Mouse (Mus musculus) liver, adult 2 months (tissue): ENCODE results near the gene Relb. TPM values are rescaled to one million over a fixed set of nuclear protein-coding genes. Genes with fewer than 3 reads are reported as not detected.
A peak's percentile ranks its signal among the peaks of the same experiment; 100 is the strongest.

Experiments
- DNase-seq: peaks from one replicate; pipeline ENCODE4 v3.0.0-alpha.2; 2011; ENCODE audit warnings: low read depth, low spot score; ENCODE audit errors: extremely low read depth
- H3K27ac ChIP-seq: fragments of 200-500 bp; replicated peaks from 2 replicates; pipeline ENCODE4 v1.5.1; 2012; ENCODE audit warnings: low read depth, mild to moderate bottlenecking, control low read depth, inconsistent platforms, low read length; ENCODE audit not compliant: insufficient read depth
- H3K27me3 ChIP-seq: fragments of 200-500 bp; 2 replicates; pipeline ENCODE4 v1.6.1; 2012; ENCODE audit warnings: mild to moderate bottlenecking, moderate library complexity, low read length, inconsistent platforms; ENCODE audit not compliant: control insufficient read depth, insufficient read depth
- H3K36me3 ChIP-seq: fragments of 200-500 bp; 2 replicates; pipeline ENCODE4 v1.6.1; 2012; ENCODE audit warnings: low read length, inconsistent platforms; ENCODE audit not compliant: control insufficient read depth, insufficient read depth
- H3K4me1 ChIP-seq: fragments of 200-500 bp; 2 replicates; pipeline ENCODE4 v1.6.1; 2011; ENCODE audit warnings: low read length; ENCODE audit not compliant: control insufficient read depth, insufficient read depth
- H3K4me3 ChIP-seq: fragments of 200-500 bp; 2 replicates; pipeline ENCODE4 v1.5.1; 2011; ENCODE audit warnings: low read depth, mild to moderate bottlenecking, control low read depth, low read length, moderate library complexity; ENCODE audit not compliant: insufficient read depth
- H3K79me2 ChIP-seq: fragments of 200-500 bp; 2 replicates; pipeline ENCODE4 v1.6.1; 2012; ENCODE audit warnings: inconsistent platforms, mild to moderate bottlenecking, low read length, moderate library complexity; ENCODE audit not compliant: control insufficient read depth, insufficient read depth
- H3K9ac ChIP-seq: fragments of 200-500 bp; 2 replicates; pipeline ENCODE4 v1.6.1; 2012; ENCODE audit warnings: low read depth, mild to moderate bottlenecking, control low read depth, inconsistent platforms, low read length
- CTCF ChIP-seq: fragments of 200-500 bp; IDR thresholded peaks from 2 replicates; pipeline ENCODE4 v1.5.1; 2011; ENCODE audit warnings: low read depth, low read length, control low read depth
- POLR2A ChIP-seq: fragments of 200-500 bp; IDR thresholded peaks from 2 replicates; pipeline ENCODE4 v1.6.1; 2011; ENCODE audit warnings: low read length, control low read depth; ENCODE audit not compliant: insufficient read depth; ENCODE audit errors: extremely low read depth
- WGBS: fragments of 180-500 bp; shearing (Covaris S2); methylation state at CpG from one replicate; pipeline ENCODE4 v1.1.7; 2018; 5-methylcytosine and 5-hydroxymethylcytosine counted together
- polyA plus RNA-seq: library from polyadenylated mRNA; depleted of rRNA; stranded (reverse); fragments of >200 nt; gene quantifications from 2 replicates; pipeline ENCODE4 v1.2.3, GENCODE M21; 2012
- total RNA-seq: library from RNA; depleted of rRNA; stranded (reverse); fragments of >200 nt; gene quantifications from 2 replicates; pipeline ENCODE4 v1.2.3, GENCODE M21; 2014

Gene Relb
- total and polyA plus RNA-seq, 2 experiments, result 1.3 to 3.3 TPM

DNA sequence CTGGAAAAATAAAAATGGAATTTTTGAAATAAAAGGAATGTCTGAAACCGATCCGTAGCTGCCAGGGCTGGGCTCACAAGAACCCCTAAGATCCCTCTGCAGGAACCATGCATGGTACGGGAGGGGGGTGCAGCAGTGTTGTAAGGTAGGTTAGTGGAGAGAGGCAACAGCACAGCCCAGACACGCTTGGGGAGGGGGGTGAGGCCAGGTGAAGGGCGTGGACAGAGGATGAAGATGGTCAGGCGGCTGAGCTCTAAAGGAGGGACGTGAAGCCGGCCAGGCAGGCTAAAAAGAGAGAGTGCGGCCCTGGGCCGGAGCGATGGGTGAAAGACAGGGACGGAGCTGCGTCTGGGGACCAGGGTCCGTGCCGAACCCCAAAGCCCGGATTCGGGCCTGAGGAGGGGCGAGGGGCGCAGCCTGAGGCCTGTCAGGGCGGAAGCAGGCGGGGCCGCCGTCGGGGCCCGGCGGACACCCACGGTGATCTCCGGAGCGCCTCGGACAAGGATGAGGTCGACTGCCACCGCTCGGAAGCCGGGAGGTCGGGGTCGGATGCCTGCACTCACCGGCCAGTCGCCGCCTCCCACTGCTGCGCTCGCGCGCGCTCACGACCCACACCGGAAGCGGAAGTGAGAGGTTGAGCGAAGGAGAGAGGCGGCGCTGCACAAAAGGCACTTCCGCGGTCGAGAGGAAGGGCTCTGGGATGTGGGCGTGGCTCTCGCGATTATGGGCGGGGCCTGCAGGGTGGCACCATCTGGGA, 25.2 kb downstream of the Relb start, which contains the start of gene Clasrp:
Clasrp (minus strand) TSS at position 638 of the 757 bp plus-strand sequence.
- Histone ChIP-seq H3K4me1 (peaks cover 5% of the 10 kb centered on the region; the same call in 1 of the 2 replicates), H3K4me3 (peak within 1 kb of the TSS; percentile 79), H3K9ac (peak within 1 kb of the TSS; percentile 89), H3K79me2 (peaks cover 14% of the 10 kb centered on the region; the same call in 1 of the 2 replicates), H3K27me3 (no peaks in the 10 kb centered on the region), H3K27ac (peak within 1 kb of the TSS; percentile 28; the same call in 1 of the 2 replicates), H3K36me3 (no peaks in the 10 kb centered on the region)
- peak; percentile 86 for DNase-seq
- WGBS, result 1% methylated on average over 50 of the region's 57 CpGs
- TF ChIP-seq CTCF, result no peak
- peak; percentile 65 for TF ChIP-seq POLR2A

GRCm38 (mm10) chr7:19603055-19603454, 26.2 kb downstream of the Relb start:
- Histone ChIP-seq H3K36me3 (no peaks in the 10 kb centered on the region), H3K79me2 (peaks cover 14% of the 10 kb centered on the region; the same call in 1 of the 2 replicates), H3K27me3 (no peaks in the 10 kb centered on the region), H3K9ac (no peak overlapping the region), H3K4me3 (no peak overlapping the region), H3K27ac (no peak overlapping the region), H3K4me1 (peaks cover 5% of the 10 kb centered on the region; the same call in 1 of the 2 replicates)
- no peak for DNase-seq
- TF ChIP-seq POLR2A (no peak), CTCF (no peak)
- WGBS, result 81% methylated on average over 12 of the region's 12 CpGs

DNA sequence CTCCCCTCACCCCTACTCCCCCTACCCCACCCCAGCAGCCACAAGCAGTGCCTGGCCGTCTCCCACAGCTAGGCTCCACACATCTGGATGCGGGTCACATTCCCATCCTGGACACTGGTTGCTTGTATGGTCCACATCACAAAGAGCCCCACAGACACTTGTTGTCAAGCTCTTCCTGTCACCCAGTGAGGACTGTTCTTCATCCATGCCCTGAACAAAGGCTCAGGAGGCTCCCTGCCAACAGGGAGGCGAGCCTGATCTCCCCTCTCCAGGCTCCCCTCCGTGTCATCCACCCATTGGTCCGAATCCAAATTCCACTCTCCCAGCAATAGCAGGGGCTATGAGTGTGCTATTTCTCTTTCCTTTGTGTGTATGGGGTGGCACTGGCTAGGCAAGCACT, 28.7 kb downstream of the Relb start:
- TF ChIP-seq CTCF, result no peak
- no peak for TF ChIP-seq POLR2A
- no peak for DNase-seq
- Histone ChIP-seq H3K36me3 (no peaks in the 10 kb centered on the region), H3K9ac (no peak overlapping the region), H3K27ac (no peak overlapping the region), H3K4me1 (peaks cover 5% of the 10 kb centered on the region; the same call in 1 of the 2 replicates), H3K27me3 (no peaks in the 10 kb centered on the region), H3K4me3 (no peak overlapping the region), H3K79me2 (peaks cover 14% of the 10 kb centered on the region; the same call in 1 of the 2 replicates)
- WGBS, result 77% methylated on average over 5 of the region's 5 CpGs

DNA sequence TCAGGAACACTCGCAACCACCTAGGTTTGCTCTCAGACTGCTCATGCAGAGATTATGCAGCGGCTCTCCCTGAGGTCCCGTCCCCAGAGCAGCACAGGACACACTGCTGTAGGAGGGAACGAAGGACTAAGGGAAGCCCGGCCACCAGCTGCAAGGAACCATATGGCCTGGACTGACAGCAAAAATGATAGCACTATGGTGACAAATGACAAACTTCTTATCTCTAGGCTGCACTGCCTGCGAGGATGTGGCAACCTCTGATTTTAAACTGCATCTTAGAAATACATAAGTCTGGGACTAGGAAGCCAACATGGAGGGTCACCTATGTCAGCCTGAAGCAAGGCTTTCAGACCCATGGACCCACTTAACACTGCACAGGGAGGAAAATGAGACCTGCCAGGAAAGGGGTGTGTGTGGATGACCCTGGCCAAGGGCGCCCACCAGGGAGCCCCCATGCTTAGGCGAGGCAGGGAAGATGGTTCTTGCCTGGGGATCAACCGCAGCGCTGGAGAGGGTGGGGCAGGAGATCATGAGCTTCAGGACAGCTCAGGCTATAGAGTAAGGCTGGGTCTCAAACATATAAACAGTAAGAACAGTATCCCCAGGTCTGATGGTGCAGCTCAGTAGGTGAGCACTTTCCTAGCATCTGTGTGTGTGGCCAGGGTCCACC, 36.0 kb downstream of the Relb start:
- H3K4me1 ChIP-seq, result no peaks in the 10 kb centered on the region
- H3K36me3 ChIP-seq, result no peaks in the 10 kb centered on the region
- no peak for TF ChIP-seq CTCF
- TF ChIP-seq POLR2A, result no peak
- DNase-seq, result no peak
- WGBS, result 91% methylated on average over 10 of the region's 10 CpGs
- no peak overlapping the region for H3K27ac ChIP-seq
- H3K27me3 ChIP-seq, result no peaks in the 10 kb centered on the region
- no peak overlapping the region for H3K4me3 ChIP-seq
- no peak overlapping the region for H3K9ac ChIP-seq
- H3K79me2 ChIP-seq, result no peaks in the 10 kb centered on the region

GRCm38 (mm10) chr7:19589917-19590316, 39.3 kb downstream of the Relb start:
- WGBS, result 60% methylated on average over 3 of the region's 3 CpGs
- H3K9ac ChIP-seq, result no peak overlapping the region
- H3K36me3 ChIP-seq, result peaks cover 13% of the 10 kb centered on the region; the same call in 1 of the 2 replicates
- H3K27me3 ChIP-seq, result no peaks in the 10 kb centered on the region
- H3K4me3 ChIP-seq, result no peak overlapping the region
- no peak overlapping the region for H3K27ac ChIP-seq
- TF ChIP-seq POLR2A, result no peak
- TF ChIP-seq CTCF, result peak; percentile 72
- no peaks in the 10 kb centered on the region for H3K4me1 ChIP-seq
- no peaks in the 10 kb centered on the region for H3K79me2 ChIP-seq
- peak; percentile 60 for DNase-seq
